Mouse (Mus musculus): ENCODE measurements around the gene Ccdc148. TPM values are rescaled to one million over a fixed set of nuclear protein-coding genes. Genes with fewer than 3 reads are reported as not detected.

Gene Ccdc148
- polyA plus RNA-seq, 1 experiment from 2014 or later: 1.4 TPM

DNA sequence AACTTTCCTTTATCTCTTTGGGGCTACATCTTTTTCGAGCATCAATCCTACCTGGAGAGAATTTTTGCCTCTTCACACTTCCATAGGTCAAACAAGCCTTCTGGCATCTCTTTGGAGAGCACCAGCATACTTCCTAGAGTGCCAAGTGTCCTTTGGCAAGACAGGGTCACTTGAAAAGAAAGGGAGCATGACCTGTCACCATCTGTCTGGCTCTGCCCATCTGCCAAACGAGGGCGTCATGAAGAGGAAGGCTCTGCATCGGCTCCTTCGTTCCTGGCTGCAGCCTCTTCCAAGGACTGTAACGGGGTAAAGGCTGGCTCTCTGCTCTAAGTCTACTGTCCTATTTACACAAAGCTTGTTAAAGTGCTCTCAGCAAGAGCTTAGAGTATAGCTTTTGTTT, 124.0 kb downstream of the Ccdc148 start:
- ATAC-seq (ENCODE audit: low FRiP score, low TSS enrichment): no peak
- no peak overlapping the region for H3K4me2 ChIP-seq (replicated peaks; ENCODE audit: low read depth, low read length)
- no peaks in the 10 kb centered on the region for H3K4me1 ChIP-seq (ENCODE audit: insufficient read depth, low read length)
- WGBS: 56% methylated on average over 6 of the region's 6 CpGs
- no peaks in the 10 kb centered on the region for H3K27me3 ChIP-seq (ENCODE audit: insufficient read depth, low read length)
- H3K27ac ChIP-seq (ENCODE audit: low read length): no peak overlapping the region
- H3K9ac ChIP-seq (replicated peaks; ENCODE audit: low read length): no peak overlapping the region
- no peak overlapping the region for H3K4me3 ChIP-seq (ENCODE audit: low read length)
- H3K9me3 ChIP-seq (ENCODE audit: low read length): no peaks in the 10 kb centered on the region
- no peaks in the 10 kb centered on the region for H3K36me3 ChIP-seq (ENCODE audit: insufficient read depth, low read length)

- Histone ChIP-seq H3K27ac (ENCODE audit: low read length) (no peak overlapping the region), H3K9ac (replicated peaks; ENCODE audit: low read length) (no peak overlapping the region), H3K4me1 (ENCODE audit: insufficient read depth, low read length) (no peaks in the 10 kb centered on the region), H3K9me3 (ENCODE audit: low read length) (no peaks in the 10 kb centered on the region), H3K36me3 (ENCODE audit: insufficient read depth, low read length) (no peaks in the 10 kb centered on the region), H3K4me3 (ENCODE audit: low read length) (no peak overlapping the region), H3K4me2 (replicated peaks; ENCODE audit: low read depth, low read length) (no peak overlapping the region), H3K27me3 (ENCODE audit: insufficient read depth, low read length) (no peaks in the 10 kb centered on the region)
- 86% methylated on average over 3 of the region's 3 CpGs for WGBS
- no peak for ATAC-seq (ENCODE audit: low FRiP score, low TSS enrichment)
Observed at GRCm38 (mm10) chr2:59035206-59035605, 125.3 kb downstream of the Ccdc148 start.

GRCm38 (mm10) chr2:59034281-59034680, 126.2 kb downstream of the Ccdc148 start:
- Histone ChIP-seq H3K9ac (replicated peaks; ENCODE audit: low read length) (no peak overlapping the region), H3K4me3 (ENCODE audit: low read length) (no peak overlapping the region), H3K27me3 (ENCODE audit: insufficient read depth, low read length) (no peaks in the 10 kb centered on the region), H3K36me3 (ENCODE audit: insufficient read depth, low read length) (no peaks in the 10 kb centered on the region), H3K4me1 (ENCODE audit: insufficient read depth, low read length) (no peaks in the 10 kb centered on the region), H3K4me2 (replicated peaks; ENCODE audit: low read depth, low read length) (no peak overlapping the region), H3K27ac (ENCODE audit: low read length) (no peak overlapping the region), H3K9me3 (ENCODE audit: low read length) (no peaks in the 10 kb centered on the region)
- no peak for ATAC-seq (ENCODE audit: low FRiP score, low TSS enrichment)
- 89% methylated on average over 6 of the region's 6 CpGs for WGBS

- Histone ChIP-seq H3K4me3 (ENCODE audit: low read length) (no peak overlapping the region), H3K36me3 (ENCODE audit: insufficient read depth, low read length) (no peaks in the 10 kb centered on the region), H3K4me1 (ENCODE audit: insufficient read depth, low read length) (no peaks in the 10 kb centered on the region), H3K27me3 (ENCODE audit: insufficient read depth, low read length) (no peaks in the 10 kb centered on the region), H3K9me3 (ENCODE audit: low read length) (no peaks in the 10 kb centered on the region), H3K9ac (replicated peaks; ENCODE audit: low read length) (no peak overlapping the region), H3K4me2 (replicated peaks; ENCODE audit: low read depth, low read length) (no peak overlapping the region), H3K27ac (ENCODE audit: low read length) (no peak overlapping the region)
- 88% methylated on average over 3 of the region's 3 CpGs for WGBS
- no peak for ATAC-seq (ENCODE audit: low FRiP score, low TSS enrichment)
Observed at GRCm38 (mm10) chr2:59024558-59024957, 135.9 kb downstream of the Ccdc148 start.

DNA sequence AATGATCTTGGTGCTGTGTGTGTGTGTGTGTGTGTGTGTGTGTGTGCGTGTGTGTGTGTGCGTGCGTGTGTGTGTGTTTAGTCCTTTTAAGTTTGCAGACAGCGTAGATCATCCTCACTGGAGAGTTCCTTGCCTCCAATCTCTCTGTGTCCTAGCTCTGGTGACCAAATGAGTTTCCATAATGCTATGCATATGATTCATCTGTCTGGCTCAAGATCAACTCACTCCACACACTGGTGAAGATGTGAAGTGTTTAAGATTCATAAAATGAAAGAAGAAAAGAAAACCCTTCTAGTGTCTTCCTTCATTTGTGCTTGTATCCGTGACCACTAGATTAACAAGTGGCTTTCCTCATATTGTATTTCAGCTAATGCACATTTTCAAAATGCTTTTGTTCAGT, 153.1 kb downstream of the Ccdc148 start:
- Histone ChIP-seq H3K4me3 (ENCODE audit: low read length) (no peak overlapping the region), H3K9ac (replicated peaks; ENCODE audit: low read length) (no peak overlapping the region), H3K36me3 (ENCODE audit: insufficient read depth, low read length) (no peaks in the 10 kb centered on the region), H3K27ac (ENCODE audit: low read length) (no peak overlapping the region), H3K9me3 (ENCODE audit: low read length) (no peaks in the 10 kb centered on the region), H3K4me1 (ENCODE audit: insufficient read depth, low read length) (no peaks in the 10 kb centered on the region), H3K27me3 (ENCODE audit: insufficient read depth, low read length) (no peaks in the 10 kb centered on the region), H3K4me2 (replicated peaks; ENCODE audit: low read depth, low read length) (no peak overlapping the region)
- WGBS: 89% methylated on average over 5 of the region's 5 CpGs
- ATAC-seq (ENCODE audit: low FRiP score, low TSS enrichment): no peak

- H3K27ac ChIP-seq (ENCODE audit: low read length): no peak overlapping the region
- H3K36me3 ChIP-seq (ENCODE audit: insufficient read depth, low read length): no peaks in the 10 kb centered on the region
- no peaks in the 10 kb centered on the region for H3K9me3 ChIP-seq (ENCODE audit: low read length)
- no peak overlapping the region for H3K4me3 ChIP-seq (ENCODE audit: low read length)
- no peak overlapping the region for H3K4me2 ChIP-seq (replicated peaks; ENCODE audit: low read depth, low read length)
- WGBS: 73% methylated on average over 8 of the region's 8 CpGs
- no peaks in the 10 kb centered on the region for H3K4me1 ChIP-seq (ENCODE audit: insufficient read depth, low read length)
- H3K27me3 ChIP-seq (ENCODE audit: insufficient read depth, low read length): no peaks in the 10 kb centered on the region
- ATAC-seq (ENCODE audit: low FRiP score, low TSS enrichment): peak; percentile 57; the same call in 1 of the 2 replicates
- H3K9ac ChIP-seq (replicated peaks; ENCODE audit: low read length): no peak overlapping the region
Observed at GRCm38 (mm10) chr2:59006567-59007340, 153.7 kb downstream of the Ccdc148 start.

GRCm38 (mm10) chr2:58997151-58997550, 163.3 kb downstream of the Ccdc148 start:
- no peak overlapping the region for H3K4me2 ChIP-seq (replicated peaks; ENCODE audit: low read depth, low read length)
- no peak overlapping the region for H3K4me3 ChIP-seq (ENCODE audit: low read length)
- WGBS: 82% methylated on average over 2 of the region's 2 CpGs
- no peak overlapping the region for H3K27ac ChIP-seq (ENCODE audit: low read length)
- H3K36me3 ChIP-seq (ENCODE audit: insufficient read depth, low read length): no peaks in the 10 kb centered on the region
- H3K9me3 ChIP-seq (ENCODE audit: low read length): peaks cover 2% of the 10 kb centered on the region; the same call in 1 of the 2 replicates
- no peak overlapping the region for H3K9ac ChIP-seq (replicated peaks; ENCODE audit: low read length)
- no peaks in the 10 kb centered on the region for H3K4me1 ChIP-seq (ENCODE audit: insufficient read depth, low read length)
- no peaks in the 10 kb centered on the region for H3K27me3 ChIP-seq (ENCODE audit: insufficient read depth, low read length)
- no peak for ATAC-seq (ENCODE audit: low FRiP score, low TSS enrichment)

DNA sequence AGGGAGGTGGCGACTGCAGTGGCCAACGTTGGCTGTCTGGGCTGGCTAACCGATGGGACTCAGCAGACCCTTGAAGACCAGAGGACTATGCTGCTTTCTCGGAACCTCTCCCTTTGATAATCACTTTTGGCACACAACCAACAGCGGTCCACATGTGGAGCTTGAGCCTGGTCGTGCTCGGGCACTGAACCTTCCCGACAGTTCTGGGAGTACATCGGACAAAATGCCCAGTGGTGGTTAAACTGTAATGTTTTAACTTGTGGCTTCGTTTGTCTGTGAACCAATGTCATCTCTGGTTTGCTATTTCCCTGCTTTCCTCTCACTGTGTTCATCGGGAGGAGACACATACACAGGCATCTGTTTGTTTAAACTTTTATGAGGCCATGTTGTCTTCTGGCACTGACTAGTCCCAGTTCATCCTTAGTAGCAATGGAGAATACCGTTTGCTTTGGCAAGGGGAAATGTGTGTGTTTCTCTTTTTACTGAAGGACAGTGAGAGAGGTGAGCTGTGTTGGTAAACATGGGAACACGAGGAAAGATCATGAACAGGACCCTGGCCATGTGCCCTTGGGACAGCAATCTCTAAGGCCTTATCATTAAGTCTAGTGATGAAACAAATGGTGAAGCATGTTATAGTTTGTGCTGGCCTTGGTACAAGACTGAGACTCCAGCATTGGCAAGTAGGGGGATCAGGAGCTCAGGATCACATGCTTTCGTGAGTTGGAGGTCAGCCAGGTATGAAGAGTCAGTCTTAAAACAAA, 167.9 kb downstream of the Ccdc148 start:
- no peak overlapping the region for H3K4me3 ChIP-seq (ENCODE audit: low read length)
- H3K9me3 ChIP-seq (ENCODE audit: low read length): no peaks in the 10 kb centered on the region
- no peak overlapping the region for H3K9ac ChIP-seq (replicated peaks; ENCODE audit: low read length)
- ATAC-seq (ENCODE audit: low FRiP score, low TSS enrichment): peak; percentile 83
- H3K27ac ChIP-seq (ENCODE audit: low read length): peak overlapping the region; percentile 49
- H3K27me3 ChIP-seq (ENCODE audit: insufficient read depth, low read length): no peaks in the 10 kb centered on the region
- WGBS: 56% methylated on average over 14 of the region's 14 CpGs
- no peaks in the 10 kb centered on the region for H3K36me3 ChIP-seq (ENCODE audit: insufficient read depth, low read length)
- no peak overlapping the region for H3K4me2 ChIP-seq (replicated peaks; ENCODE audit: low read depth, low read length)
- H3K4me1 ChIP-seq (ENCODE audit: insufficient read depth, low read length): no peaks in the 10 kb centered on the region

GRCm38 (mm10) chr2:58978095-58978494, 182.4 kb downstream of the Ccdc148 start:
- Histone ChIP-seq H3K36me3 (ENCODE audit: insufficient read depth, low read length) (no peaks in the 10 kb centered on the region), H3K9ac (replicated peaks; ENCODE audit: low read length) (no peak overlapping the region), H3K4me1 (ENCODE audit: insufficient read depth, low read length) (no peaks in the 10 kb centered on the region), H3K27ac (ENCODE audit: low read length) (no peak overlapping the region), H3K4me2 (replicated peaks; ENCODE audit: low read depth, low read length) (no peak overlapping the region), H3K9me3 (ENCODE audit: low read length) (no peaks in the 10 kb centered on the region), H3K4me3 (ENCODE audit: low read length) (no peak overlapping the region), H3K27me3 (ENCODE audit: insufficient read depth, low read length) (no peaks in the 10 kb centered on the region)
- ATAC-seq (ENCODE audit: low FRiP score, low TSS enrichment): no peak
- WGBS: 87% methylated on average over 7 of the region's 7 CpGs

Data from kidney, embryonic 16.5 days (tissue).